Mouse (Mus musculus) brain, embryonic 18.5 days (tissue): ENCODE data around the gene Mt2.
A peak's percentile ranks its signal among the peaks of the same experiment; 100 is the strongest.
"Not testable (repeated sequence)": the region's sequence is repeated elsewhere in the genome, so short reads cannot be mapped to it uniquely, and the experiment has no call there.

Source experiments
- DNase-seq: peaks from one replicate; pipeline ENCODE4 v3.0.0-alpha.2; 2012; ENCODE audit warnings: low read depth, low spot score

Mt2 gene

DNA sequence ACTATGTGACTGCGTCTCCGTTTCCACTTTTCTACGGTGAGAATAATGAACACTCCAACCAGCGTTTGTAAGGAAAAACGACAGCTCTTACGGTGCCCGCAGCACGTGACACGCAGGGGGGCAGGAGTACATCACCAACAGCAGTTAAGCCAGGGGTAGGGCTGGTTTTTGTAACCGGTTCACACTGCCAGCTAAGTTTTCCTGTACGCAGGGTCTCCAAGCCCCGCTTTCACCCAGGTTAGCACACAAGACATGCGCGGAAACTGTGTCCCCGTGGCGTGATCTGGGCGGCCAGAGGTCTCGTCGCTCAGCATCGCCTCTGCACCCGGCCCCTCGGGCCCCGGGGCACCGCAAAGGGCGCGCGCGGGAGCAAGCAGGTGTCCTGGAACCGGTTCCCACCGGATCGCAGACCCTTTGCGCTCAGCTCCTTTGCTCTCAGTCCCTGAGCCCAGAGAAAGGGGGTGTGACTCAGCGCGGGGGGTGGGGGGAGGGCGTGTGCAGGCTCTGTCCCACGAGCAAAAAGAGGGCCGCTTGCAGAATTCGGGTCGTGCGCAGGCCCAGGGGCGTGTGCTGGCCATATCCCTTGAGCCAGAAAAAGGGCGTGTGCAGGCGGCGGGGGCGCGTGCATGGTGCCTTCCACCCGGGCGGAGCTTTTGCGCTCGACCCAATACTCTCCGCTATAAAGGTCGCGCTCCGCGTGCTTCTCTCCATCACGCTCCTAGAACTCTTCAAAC, at the start of gene Mt2:
Mt2 (plus strand) TSS at position 590 of the 734 bp plus-strand sequence.
- DNase-seq = no peak

DNA sequence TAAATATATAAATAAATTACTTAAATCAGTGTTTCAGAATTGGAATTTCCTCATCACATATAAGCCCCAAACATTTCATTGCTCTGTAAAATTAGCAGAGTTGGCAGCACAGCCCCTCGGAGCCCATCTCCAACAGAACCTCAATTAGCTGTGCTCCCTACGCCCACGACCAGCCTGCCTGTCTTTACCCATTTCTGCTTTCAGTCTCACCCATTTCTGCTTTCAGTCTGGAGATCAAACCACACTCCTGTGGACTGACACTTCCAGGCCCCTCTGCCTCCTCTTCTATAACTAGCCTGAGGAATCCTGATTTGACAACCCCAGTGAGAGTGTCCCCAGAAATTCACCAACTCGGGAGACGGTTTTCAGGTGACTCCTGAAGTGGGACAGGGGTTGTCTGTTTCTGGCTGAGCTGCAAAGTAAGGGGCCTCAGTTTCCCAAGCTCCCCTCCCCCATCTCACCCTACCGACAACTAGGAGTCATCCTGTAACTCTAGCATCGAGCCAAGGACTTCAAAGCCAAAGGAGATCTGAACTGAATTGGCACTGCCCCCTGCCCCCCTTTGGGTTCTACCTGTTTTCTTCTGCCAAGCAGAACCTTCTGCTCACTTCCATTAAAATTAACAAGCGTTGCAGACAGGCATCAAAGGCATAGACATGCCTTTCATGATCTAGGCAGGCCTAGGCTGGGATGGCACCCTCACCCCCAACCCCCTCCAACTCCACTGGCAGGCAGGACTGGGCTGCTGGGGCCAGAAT, 49.6 kb upstream of the Mt2 start:
- no peak for DNase-seq

DNA sequence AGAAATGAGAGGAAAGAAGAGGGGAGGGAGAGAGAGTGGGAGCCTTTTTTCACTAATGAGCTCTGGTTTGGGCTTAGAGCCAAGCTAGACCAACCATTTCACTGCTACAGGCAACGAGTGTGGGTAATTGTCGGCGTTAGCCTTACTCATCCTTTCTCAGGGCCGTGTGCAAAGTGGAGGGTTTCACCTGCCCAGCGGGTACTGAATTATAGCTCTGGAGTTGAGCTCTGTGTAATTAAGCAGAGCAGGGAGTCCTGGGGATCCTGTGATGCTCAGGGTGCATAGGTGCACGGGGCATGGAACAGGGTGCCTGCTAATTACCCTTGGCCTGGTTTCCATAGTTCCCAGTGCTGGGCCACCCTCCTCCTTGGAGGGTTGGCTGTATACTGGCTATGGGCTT, 44.8 kb upstream of the Mt2 start:
- no peak for DNase-seq

DNA sequence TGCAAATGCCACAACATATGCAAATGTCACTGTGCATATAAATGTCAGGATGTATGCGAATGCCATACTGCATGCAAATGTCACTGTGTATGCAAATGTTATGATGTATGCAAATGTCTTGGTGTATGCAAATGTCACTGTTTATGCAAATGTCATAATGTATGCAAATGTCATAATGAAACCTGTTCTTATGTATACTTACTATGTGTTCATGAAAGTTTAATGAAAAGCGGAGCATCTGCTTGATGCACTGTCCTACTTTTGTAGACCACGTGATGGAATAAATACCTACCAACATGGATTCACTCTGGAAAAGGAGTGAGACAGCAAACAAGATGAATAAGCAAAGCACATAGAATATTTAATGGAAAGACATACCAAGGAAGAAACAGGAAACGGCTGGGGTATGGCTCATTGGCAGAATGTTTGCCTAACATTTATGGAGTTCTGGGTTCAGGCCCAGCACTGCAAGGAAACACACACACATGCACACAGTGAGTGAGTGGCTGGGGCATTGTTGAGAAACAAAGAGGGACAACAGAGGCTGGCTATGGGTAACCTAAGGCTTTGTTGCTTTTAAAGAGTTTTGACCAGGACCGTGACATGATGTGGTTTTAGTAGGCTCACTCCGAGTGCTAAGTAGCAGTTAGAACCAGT, 43.2 kb upstream of the Mt2 start:
- DNase-seq = peak; percentile 60

DNA sequence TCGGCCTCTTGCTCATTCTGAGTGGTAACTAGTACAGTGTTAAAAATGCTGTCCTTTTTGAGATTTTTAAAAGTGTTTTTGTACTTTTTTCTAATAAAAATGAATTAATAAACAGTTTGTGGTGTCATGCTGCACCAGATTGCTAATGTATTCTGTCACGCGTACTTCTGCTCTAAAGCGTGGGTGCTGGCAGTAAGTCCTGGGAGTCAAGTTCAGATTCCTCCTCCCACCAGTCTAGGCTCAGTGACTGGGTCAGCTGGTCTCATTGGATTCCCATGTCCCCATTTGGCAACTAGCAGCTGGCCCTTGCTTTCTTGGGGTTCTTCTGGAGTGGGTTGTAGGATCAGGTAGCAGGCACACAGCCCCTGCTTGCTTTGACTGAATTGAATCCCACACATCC, 42.3 kb upstream of the Mt2 start:
- DNase-seq = no peak

DNA sequence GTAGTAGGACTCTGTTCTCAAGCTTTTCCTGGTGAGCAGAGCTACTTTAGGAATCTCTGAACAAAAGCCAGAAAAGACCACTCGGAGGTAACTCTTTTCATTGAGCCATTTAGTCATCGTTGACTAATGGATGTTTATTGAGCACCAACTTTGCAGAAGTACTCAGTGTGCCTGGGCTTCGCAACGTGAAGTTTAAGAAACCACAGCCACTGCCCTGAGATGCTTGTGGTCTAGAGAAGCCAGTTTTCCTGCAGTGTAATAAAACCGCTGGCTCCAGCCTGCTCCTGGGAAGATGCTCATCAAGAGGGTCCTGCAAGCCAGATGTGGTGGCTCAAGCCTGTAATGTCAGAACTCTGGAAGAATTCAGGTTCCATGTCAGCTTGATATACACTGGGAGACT, 40.4 kb upstream of the Mt2 start:
- no peak for DNase-seq

DNA sequence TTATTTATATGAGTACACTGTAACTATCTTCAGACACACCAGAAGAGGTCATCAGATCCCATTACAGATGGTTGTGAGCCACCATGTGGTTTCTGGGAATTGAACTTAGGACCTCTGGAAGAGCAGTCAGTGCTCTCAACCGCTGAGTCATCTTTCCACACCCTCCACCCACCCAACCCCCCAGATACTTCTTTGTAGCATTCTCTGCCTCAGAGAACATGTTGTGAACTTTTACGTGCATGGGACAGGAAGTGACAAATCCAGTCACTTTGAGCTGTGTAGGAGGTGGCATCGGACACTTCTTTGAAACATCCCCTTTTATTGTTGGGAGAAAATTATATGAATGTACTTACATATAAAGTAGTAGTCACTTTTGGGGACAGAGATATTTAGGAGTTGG, 37.9 kb upstream of the Mt2 start:
- DNase-seq = not testable (repeated sequence)

DNA sequence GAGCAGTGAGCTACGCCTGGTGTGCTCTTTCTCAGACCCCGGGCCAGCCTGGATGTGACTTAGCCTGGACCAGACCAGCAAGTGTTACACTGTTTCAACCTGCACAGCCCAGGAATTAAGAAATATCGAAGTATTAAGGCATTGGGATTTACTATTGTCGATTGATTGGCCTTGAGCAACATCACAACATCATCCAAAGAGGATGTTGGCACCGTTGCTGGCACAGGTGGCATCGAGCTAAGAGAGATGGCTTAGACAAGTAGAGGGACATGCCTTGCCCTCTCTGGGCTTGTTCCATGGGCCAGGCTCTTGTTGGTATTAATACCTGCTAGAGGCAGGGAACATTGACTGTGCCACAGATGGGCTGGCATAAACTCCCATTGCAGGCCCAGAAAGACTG, 36.9 kb upstream of the Mt2 start:
- no peak for DNase-seq

DNA sequence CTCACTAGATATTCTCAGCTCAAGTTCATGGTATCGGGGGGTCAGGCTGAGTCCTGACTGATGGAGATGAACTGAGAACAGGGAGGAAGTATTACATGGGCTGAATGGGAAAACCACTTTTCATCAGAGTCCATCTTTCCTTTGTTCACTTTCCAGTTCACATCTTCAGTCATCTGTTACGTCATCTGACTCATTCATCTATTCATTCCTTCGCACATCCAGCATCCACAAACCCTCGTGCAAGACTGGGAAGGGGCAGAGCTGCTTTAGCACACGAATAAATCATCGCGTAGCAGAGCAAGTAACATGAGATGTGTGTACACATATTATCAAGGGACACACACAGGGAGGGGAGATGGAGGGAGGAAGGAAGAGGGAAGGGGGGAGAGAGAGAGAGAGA, 36.3 kb upstream of the Mt2 start:
- DNase-seq = no peak

DNA sequence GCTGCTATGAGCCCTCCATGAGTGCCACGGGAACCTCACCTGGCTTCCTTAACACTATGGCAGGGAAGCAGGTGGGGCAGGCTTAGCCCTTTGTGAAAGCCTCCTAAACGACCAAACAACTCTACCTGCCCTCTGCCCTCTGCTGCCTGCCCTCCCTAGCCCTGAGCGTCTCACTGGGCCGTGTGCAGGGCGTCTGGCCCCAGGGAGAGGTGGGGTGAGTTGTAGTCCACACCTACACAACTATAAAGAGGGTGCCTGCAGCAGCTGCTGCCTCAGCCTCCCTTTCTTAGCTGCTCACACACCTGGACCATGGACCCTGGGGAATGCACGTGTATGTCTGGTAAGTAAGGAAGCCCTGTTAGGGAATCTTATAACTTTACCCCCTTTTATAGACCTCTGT, 35.5 kb upstream of the Mt2 start, which contains the start of gene Mt4:
Mt4 (plus strand) TSS at position 265 of the 400 bp plus-strand sequence.
- DNase-seq = no peak

DNA sequence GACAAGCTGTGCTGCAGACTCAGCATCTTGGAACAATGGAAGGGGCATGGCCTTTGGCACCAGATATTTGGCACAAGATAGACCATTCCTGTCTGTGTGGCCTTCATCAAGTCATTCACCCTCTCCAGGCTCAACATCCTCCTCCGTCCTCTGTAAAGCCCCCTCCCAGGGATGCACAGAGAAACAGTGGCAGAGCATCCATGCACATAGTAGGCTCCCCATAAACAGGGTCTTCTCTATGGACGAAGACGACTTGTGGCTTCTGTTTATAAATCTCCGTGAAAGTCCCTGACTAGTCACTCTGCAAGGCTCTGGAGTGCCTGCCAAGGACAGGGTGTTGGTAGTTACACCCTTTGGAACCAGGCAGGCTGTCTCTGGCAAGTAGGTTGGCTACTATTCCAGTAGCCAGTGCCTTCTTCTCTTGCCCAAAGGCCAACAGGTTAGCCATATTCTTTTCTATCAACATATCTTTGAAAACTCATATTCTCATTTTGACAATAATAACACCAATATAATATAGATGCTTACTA, 32.1 kb upstream of the Mt2 start:
- DNase-seq = no peak

DNA sequence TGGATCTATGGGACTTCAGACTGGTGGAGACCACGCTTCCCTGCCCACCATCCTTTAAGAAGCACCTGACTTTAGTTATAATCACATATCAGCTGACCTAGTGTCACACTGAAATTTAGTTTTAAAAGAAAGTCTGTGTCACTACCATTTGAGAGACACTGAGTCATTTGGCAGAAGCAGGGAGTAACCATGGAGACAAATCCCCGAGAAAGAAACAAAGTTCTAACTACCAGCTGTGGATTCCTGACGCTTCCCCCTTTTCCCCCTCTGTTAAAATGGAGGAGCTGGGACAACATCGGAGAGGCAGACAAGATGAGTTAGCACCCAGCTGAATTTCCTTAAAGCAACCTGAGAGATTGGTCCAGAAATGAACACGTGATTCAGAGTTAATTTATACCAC, 24.2 kb upstream of the Mt2 start:
- DNase-seq = no peak

DNA sequence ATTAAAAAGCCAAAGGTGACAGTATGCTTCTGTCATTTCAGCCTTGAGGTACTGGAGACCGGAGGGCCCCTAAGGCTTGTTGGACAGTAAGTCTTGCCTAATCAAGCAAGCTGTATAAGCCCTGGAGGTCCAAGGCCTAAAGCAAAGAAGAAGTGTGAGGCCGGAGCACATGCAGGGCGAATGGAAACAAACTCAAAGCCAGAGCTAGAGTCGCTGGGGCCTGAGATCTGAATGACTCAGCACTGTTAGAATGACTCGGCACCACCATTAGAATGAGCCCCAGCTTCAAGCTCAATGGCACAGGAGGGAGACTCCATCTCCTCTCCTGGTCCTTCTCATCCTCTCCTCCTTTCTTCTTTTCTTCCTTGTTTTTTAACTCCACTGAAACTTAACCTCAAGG, 21.5 kb upstream of the Mt2 start:
- no peak for DNase-seq

DNA sequence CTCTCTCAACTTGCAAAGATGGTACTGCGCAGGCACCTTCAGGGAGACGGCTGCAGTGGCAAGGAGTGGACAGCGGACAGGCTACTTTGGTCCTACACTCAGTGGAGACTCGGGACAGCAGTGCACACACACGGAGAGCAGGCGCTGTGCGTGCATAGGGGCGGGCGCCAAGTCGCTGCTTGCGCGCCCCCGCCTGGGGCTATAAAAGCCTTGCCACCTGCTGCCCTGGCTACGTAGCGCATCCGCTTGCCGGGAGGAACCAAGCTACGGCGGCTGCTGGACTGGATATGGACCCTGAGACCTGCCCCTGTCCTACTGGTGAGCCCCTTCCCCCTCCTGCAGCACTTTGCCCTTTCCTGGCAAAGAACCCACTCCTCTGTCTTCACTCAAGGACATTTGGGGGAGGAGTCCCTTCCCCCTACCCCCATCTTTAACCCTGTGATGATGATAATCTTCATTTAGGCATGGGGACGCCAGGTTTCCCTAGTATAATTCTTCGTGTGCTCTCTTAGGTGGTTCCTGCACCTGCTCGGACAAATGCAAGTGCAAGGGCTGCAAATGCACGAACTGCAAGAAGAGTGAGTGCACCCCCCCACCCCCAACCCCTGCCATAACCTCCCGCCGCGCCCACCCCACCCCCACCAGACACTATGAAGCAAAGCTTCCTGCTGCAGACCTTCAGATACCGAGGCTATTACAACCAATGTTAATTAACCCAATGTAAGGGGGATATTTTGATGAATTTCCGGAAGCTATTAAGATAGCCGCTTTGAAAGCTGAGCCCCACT, 19.8 kb upstream of the Mt2 start, which contains the start of gene Mt3:
Mt3 (plus strand) TSS at position 95 of the 788 bp plus-strand sequence.
- DNase-seq = no peak

DNA sequence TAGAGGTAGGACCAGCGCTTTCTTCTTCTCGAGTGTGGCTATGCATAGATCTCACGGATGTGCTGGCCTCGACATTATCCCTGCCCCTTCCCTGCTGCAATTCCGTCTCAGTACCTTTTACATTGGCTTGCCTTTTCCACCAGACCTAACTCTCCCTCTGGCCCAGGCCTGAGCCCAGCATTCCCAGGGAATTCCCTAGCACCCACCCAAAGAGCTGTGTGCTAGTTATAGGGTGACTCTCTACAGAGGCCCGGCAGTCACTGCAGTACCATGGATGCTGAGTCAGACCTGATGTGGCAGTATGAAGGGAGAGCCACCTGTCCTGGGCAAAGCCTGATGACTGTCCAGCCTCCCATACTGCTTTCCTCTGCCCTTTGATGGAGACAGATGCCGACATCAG, 19.0 kb upstream of the Mt2 start:
- no peak for DNase-seq

DNA sequence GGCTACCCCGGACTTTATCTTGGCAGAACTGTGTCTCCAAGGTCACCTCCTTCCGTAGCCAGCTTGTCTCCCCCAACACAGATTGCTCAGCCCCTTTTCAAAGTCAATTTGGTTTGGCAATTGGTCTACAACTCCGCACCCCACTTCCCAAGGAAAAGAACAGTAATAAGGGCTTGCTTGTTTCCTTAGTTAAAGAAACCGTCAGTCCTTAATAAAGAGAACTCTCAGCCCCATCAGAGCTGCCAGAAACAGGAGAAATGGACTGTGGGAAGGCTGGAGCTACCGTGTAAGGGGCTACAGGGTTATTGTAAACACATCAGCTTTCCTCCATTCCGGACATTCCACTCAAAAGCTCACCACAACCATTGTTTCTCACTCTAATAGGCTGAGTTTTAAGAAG, 17.9 kb upstream of the Mt2 start:
- DNase-seq = no peak

DNA sequence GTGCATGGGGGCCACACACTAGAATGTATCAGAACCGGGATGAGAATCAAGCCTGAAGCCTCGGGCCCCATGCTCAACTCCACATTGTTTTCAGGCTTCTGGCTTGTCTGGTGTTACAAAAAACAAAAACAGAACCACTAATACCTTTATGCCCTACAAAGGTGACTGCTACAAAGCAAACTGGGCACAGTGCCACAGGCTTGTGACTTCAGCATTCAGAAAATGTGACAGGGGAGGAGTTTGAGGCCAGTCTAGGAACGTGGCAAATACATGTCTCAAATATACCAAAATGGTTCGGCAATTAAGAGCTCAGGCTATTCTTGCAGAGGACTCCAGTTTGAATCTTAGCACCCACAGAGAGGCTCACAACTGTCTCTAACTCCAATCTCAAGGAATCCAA, 16.4 kb upstream of the Mt2 start:
- no peak for DNase-seq

DNA sequence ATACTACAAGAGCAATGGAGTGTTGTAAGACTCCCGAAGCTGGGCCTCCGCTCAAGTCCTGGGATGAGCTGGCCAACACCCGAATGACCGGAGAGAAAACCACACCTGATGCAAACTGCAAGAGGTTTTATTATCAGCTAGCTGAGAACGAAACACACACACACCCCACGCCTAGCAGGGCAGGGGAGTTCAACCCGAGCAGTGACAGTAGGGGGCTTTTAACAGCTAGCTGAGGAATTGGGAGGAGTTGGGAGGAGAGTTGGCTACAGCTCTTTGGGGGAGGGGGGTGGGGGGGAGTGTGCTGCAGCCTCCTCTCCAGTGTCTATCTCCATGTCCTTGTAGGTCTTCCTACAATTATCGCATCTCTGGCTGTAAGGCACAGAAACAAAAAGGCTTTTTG, 6.7 kb upstream of the Mt2 start:
- DNase-seq = not testable (repeated sequence)

DNA sequence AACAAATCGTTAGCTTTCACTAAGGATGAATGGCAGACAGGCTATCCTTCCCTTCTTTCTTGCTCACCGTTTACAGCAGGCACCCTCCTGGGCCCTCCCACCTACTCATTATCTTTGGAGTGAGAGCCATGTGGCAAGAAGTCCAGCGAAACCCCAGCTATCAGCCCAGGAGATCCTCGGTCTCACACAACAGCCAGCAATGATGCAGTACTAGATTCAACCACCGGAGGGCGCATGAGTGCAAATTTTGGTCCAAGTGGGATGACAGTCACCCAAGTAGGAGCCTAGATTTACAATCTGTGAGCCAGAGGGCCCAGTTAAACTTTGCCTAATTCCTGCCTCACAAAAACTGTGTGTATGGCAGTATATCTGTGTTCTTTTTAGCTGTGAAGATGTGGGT, 5.2 kb upstream of the Mt2 start:
- no peak for DNase-seq

DNA sequence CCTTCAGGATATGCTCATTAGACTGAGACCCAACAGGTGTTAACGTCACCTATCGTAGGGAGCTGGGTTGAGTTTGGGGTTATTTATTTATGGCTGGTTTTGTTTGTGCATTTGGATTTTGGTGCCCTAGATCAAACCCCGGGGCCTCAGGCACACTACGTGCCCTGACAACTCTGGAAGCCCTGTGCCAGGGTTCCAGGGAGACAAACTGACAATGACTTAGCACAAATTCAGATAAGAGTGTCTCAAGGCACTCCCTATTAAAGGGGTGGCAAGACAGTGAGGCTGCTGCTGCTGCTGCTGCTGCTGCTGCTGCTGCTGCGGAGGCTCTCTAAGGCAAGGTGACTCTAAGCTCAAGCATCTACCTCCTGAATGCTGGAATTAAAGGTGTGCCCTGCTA, 2.9 kb upstream of the Mt2 start:
- no peak for DNase-seq

DNA sequence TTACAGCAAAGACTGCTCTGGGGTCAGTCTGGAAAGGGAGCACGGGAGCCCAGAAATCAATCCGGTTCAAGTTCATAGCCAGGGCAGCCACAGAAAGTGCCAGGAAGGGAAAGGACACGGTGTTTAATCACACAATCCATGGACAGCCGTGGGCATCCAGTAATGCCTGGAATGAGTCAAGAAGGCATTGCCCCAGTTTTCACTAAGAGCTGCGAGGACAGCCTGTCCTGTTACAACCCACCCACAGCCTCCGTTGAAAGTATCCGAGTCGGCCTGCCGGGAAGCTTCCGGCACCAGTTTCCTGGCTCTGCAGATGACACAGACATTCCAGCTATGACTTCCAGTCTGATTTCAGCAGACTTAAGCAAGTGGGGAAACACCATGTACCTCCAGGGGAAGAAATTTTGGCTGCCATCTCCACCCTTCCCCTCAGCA, 1.1 kb upstream of the Mt2 start:
- DNase-seq = no peak
